Mouse (Mus musculus) lung, adult 2 months (tissue): ENCODE data around the gene Gm16223. TPM values are rescaled to one million over a fixed set of nuclear protein-coding genes. Genes with fewer than 3 reads are reported as not detected.

ENCODE experiments used
- DNase-seq: peaks from one replicate; pipeline ENCODE4 v3.0.0; 2022
- H3K4me1 ChIP-seq: fragments of 200-500 bp; 2 replicates; pipeline ENCODE4 v1.6.1; 2011; ENCODE audit warnings: low read length; ENCODE audit not compliant: control insufficient read depth, insufficient read depth
- H3K4me3 ChIP-seq: fragments of 200-500 bp; replicated peaks from 2 replicates; pipeline ENCODE3; 2011; ENCODE audit warnings: low read depth, mild to moderate bottlenecking, control low read depth, low read length; ENCODE audit errors: extremely low read depth
- CTCF ChIP-seq: fragments of 200-500 bp; IDR thresholded peaks from 2 replicates; pipeline ENCODE4 v1.5.1; 2011; ENCODE audit warnings: mild to moderate bottlenecking, low read length, control low read depth; ENCODE audit not compliant: insufficient read depth
- POLR2A ChIP-seq: fragments of 200-500 bp; IDR thresholded peaks from 2 replicates; pipeline ENCODE4 v1.6.1; 2011; ENCODE audit warnings: low read depth, mild to moderate bottlenecking, control low read depth, low read length, borderline replicate concordance; ENCODE audit errors: extremely low read depth
- WGBS: fragments of 180-500 bp; shearing (Covaris S2); methylation state at CpG from one replicate; pipeline ENCODE4 v1.1.7; 2018; 5-methylcytosine and 5-hydroxymethylcytosine counted together
- polyA plus RNA-seq: library from polyadenylated mRNA; depleted of rRNA; stranded (reverse); fragments of >200 nt; gene quantifications from 2 replicates; pipeline ENCODE4 v1.2.3, GENCODE M21; 2012; rRNA removed

The Gm16223 gene
- polyA plus RNA-seq, 1 experiment = not detected

DNA sequence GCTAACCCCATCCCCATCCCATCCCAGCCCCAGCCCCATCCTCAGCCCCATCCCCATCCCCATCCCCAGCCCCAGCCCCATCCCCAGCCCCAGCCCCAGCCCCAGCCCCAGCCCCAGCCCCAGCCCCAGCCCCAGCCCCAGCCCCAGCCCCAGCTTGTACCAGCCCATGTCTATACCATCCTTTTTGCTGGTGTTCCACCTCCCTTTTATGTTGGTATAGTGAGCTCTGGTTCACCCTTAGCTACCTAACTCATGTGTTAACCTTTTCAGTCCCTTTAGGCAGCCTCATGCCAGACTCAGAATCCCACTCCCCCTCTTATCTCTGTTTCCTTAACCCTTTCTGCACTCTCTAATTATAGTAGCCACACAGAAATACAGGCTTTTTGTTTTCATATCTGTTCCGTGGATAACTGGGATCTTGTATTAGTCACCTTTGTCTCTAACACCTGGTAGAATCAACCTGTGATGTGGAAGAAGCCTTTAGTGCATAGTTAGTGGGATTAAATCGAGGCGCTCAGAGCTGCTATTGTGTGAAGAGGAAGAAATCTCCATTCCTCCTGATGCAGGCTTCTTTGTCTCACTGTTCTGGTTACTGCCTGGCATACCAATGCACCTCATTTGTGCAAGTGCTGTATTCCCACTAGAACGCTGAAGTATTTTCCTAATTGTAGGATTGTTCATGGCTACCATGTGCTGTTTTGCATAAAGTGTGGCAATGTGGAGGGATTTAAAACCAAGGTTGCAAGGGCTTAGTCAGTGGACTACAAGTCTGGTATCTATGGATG lies 144.0 kb downstream of the Gm16223 start:
- H3K4me3 ChIP-seq = no peak overlapping the region
- WGBS = 62% methylated on average over 4 of the region's 4 CpGs
- no peaks in the 10 kb centered on the region for H3K4me1 ChIP-seq
- DNase-seq = no peak
- TF ChIP-seq POLR2A = no peak
- TF ChIP-seq CTCF = no peak

DNA sequence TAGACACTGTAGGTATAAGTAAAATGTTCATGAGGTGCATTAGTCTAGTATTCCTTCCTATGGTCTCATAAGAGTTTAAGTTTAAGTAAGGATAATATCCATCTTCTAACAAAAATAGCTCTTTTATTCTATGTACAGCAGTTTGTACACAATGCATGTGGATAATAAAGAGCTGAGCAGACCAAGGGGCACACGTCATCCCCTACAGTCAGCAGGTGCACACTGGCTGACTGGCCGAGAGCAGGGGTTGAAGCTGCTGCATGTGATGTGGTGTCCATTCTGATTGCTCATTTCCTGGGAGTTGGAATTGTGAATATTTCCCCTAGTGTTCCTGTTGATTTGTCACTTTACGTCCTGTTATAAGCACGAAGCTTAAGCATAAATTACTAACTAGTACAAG lies 144.6 kb downstream of the Gm16223 start:
- H3K4me3 ChIP-seq = no peak overlapping the region
- no peaks in the 10 kb centered on the region for H3K4me1 ChIP-seq
- TF ChIP-seq CTCF = no peak
- no peak for TF ChIP-seq POLR2A
- DNase-seq = no peak
- 78% methylated on average over 4 of the region's 4 CpGs for WGBS

GRCm38 (mm10) chr5:42224840-42225239 lies 157.1 kb downstream of the Gm16223 start:
- H3K4me1 ChIP-seq = no peaks in the 10 kb centered on the region
- no peak overlapping the region for H3K4me3 ChIP-seq
- WGBS = 85% methylated on average over 1 of the region's 1 CpGs
- TF ChIP-seq CTCF = no peak
- no peak for DNase-seq

DNA sequence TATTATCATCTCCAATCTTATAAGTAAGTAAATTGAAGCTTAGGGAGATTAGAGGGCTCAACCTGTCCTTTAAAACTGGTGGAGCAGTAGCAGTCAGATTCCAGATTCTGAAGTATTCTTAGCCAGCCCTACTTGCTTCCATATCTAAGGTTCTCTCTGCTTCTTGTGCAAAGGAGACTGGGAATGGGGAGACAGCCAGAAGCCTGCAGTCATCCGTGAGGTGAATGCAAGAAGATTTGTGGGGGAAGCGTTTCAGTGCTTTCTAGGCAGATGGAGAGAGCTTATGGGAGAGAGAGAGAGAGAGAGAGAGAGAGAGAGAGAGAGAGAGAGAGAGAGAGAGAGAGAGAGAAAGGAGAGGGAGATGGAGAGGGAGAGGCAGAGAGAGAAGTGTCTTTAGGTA lies 160.9 kb downstream of the Gm16223 start:
- WGBS = 62% methylated on average over 2 of the region's 2 CpGs

DNA sequence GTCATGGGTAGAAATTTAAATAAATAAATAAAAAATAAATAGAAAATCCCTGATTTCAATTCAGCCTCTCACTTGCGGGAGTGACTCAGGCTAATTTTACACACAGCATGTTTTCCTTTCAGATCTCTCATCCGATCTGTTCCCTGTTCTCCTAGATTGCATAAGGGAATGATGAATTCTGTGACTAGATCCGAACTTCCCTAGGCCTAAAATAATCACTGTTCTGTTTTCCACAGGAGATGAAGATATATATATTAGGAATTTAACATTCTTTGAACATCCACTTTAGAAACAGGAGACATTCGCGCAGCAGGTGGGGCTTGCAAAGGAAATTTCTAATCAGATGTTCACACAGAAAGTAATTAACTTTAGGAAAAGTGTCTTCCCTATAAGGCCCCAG lies 171.5 kb downstream of the Gm16223 start:
- Histone ChIP-seq H3K4me1 (no peaks in the 10 kb centered on the region), H3K4me3 (no peak overlapping the region)
- WGBS = 74% methylated on average over 5 of the region's 5 CpGs
- TF ChIP-seq POLR2A = no peak
- no peak for TF ChIP-seq CTCF
- DNase-seq = no peak

More for the DNA sequence above, 160.9 kb downstream of the Gm16223 start:
- DNase-seq = no peak
- no peaks in the 10 kb centered on the region for H3K4me1 ChIP-seq
- H3K4me3 ChIP-seq = no peak overlapping the region
- TF ChIP-seq CTCF = no peak
- no peak for TF ChIP-seq POLR2A

DNA sequence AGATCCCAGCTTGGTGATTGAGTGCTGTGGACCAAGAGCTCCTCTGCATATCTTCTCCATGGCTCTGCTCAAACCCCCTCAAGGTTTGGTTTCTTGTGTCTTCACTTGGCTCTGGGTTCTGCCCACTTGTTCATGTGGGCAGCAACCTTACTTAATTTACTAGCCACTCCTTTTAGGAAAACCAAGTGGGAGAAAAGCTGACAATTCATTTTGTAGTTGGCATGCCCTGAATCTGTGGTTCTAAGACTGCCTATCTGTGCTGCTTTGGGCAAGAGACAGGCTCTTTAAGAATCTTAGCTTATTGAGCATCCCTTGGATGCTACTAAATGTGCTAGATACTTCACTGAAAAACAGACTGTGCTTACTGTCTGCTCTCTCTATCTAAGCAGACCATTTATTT lies 172.0 kb downstream of the Gm16223 start:
- H3K4me3 ChIP-seq = no peak overlapping the region
- TF ChIP-seq POLR2A (no peak), CTCF (no peak)
- no peak for DNase-seq
- no peaks in the 10 kb centered on the region for H3K4me1 ChIP-seq

GRCm38 (mm10) chr5:42250376-42250775 lies 182.6 kb downstream of the Gm16223 start:
- Histone ChIP-seq H3K4me3 (no peak overlapping the region), H3K4me1 (no peaks in the 10 kb centered on the region)
- DNase-seq = no peak
- TF ChIP-seq CTCF (no peak), POLR2A (no peak)
- 75% methylated on average over 3 of the region's 3 CpGs for WGBS

Other genes starting within 250 kb of the Gm16223 start
- gene Bod1l, start 223.6 kb upstream of the Gm16223 start, polyA plus RNA-seq = 3.7 and 4.8 TPM in 2 replicates